Mouse (Mus musculus) heart, postnatal 36 days (tissue): ENCODE measurements at regions not wholly inside any gene's neighbourhood (a gene's known extent, or its start where the extent isn't known, plus 50 kb on each side); places are given as distances from the start of the nearest gene placed in this dataset.
A peak's percentile ranks its signal among the peaks of the same experiment; 100 is the strongest.

Experiments
- DNase-seq, 2 experiments: peaks; one replicate each; pipeline ENCODE4 v3.0.0; 2021 to 2022
- intact Hi-C: fragments of 180-260 bp; cut with DNase I; formaldehyde crosslinking; loops from one replicate; pipeline ENCODE4 v1.15.1; 2025

GRCm38 (mm10) chr13:94707371-94708280 lies 81.1 kb upstream of the Tbca start:
- no peak for DNase-seq
- intact Hi-C loops, result loop anchor here (5.0 to 10.0 kb wide), 2 partner anchors 165 to 237 kb away; no protein-coding TSS in a partner anchor

DNA sequence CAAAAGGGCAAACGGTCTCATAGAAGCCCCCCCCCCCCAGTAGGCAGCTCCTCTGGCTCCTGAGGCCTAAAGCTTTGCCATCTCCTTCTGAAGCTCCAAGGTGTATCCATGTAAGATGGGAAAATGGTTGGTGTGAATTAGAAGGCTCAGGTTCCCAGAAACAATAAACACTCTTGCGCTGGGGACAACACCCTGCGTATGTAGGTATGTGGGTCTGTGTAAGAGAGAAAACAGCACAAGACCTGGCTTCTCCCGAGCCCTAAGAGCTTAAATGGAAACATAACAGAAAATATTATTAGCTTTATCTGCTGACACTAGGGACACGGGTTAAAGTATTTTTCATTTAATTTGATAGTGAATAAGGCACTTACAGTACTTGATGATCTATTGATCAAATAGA lies 79.9 kb upstream of the Tbca start:
- intact Hi-C loops, result loop anchor here (5.0 to 10.0 kb wide), 2 partner anchors 164 to 236 kb away; no protein-coding TSS in a partner anchor
- no peak for DNase-seq

GRCm38 (mm10) chr13:94709691-94710573 lies 78.8 kb upstream of the Tbca start:
- DNase-seq, result peak; percentile 19
- intact Hi-C loops, result loop anchor here (5.0 to 10.0 kb wide), 2 partner anchors 162 to 235 kb away; no protein-coding TSS in a partner anchor

GRCm38 (mm10) chr13:94710574-94711172 lies 78.0 kb upstream of the Tbca start:
- no peak for DNase-seq
- intact Hi-C loops, result no loop called here

DNA sequence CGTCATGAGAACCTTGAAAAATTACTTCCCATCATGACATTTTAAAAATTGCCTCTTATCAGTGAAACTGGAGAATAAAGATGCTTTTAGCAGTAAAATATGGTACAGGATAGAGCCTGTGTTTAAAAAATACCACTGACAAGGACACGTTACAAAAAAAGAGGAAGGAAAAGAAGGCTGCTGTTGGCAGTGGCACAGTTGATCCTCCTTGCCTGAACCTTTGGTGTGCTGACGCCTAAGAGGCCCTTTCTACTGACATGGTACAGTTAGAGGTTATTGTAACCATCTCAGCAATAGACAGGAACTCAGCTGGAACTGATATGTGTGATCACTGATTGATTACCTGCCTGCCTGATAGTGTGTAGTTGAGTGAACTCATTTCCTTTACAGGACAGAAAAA lies 75.3 kb upstream of the Tbca start:
- DNase-seq, result no peak
- intact Hi-C loops, result no loop called here

DNA sequence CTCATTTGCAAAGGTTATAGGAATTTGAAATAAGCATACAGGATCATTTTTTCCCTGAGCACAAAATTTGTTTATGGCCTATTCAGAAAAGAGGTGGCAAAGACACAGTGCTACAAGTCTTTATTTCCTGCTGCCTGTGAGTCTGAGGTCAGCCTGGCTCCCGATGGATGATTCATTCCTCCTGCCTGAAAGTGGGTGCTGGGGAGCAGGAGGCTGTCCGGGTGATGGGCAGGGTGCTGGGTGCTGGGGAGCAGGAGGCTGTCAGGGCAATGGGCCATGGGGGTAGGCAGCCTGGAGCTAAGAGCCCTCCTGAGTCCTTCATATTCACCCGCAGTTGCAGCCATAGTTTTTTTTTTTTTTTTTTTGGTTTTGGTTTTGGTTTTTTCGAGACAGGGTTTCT lies 67.1 kb upstream of the Tbca start:
- intact Hi-C loops, result no loop called here
- DNase-seq, result no peak
